Mouse (Mus musculus) testis, adult 2 months (tissue): ENCODE results near the gene Zfp1.

Experiments used
- CTCF ChIP-seq: fragments of 200-500 bp; IDR thresholded peaks from 2 replicates; pipeline ENCODE4 v1.5.1; 2012; ENCODE audit warnings: low read depth, mild to moderate bottlenecking, inconsistent platforms, low read length, moderate library complexity; ENCODE audit not compliant: control insufficient read depth, insufficient read depth, insufficient replicate concordance
- POLR2A ChIP-seq: fragments of 200-500 bp; IDR thresholded peaks from 2 replicates; pipeline ENCODE4 v1.6.1; 2012; ENCODE audit warnings: low read depth, mild to moderate bottlenecking, inconsistent platforms, low read length, moderate library complexity; ENCODE audit not compliant: control insufficient read depth

DNA sequence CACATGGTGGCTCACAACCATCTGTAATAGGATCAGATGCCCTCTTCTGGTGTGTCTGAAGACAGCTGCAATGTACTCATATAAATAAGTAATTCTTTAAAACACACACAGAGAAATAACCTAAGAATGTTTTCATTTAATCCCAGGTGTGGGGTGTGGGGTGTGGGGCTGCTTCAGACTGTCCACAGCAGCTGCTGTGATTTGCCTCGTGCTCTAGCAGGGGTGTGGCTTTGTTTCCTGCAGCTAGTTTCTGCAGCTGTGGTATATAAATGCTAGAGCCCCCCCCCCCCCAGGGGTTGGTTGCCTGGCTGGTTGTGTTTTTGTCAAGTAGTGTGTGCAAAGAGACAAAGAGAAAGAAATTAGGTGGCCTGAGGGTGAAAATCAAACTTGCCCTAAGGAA lies 55.8 kb downstream of the Zfp1 start:
- no peak for TF ChIP-seq POLR2A
- no peak for TF ChIP-seq CTCF
